Mouse (Mus musculus) CH12.LX (cell line): ENCODE measurements around the gene Plch2. TPM values are rescaled to one million over a fixed set of nuclear protein-coding genes. Genes with fewer than 3 reads are reported as not detected.

Source experiments
- DNase-seq: peaks from one replicate; pipeline ENCODE4 v3.0.0-alpha.2; 2013; ENCODE audit errors: extremely low read depth
- H3K27ac ChIP-seq: 2 replicates; pipeline ENCODE4 v1.5.1; 2012; ENCODE audit warnings: low read depth, mild to moderate bottlenecking, control low read depth, moderate library complexity; ENCODE audit not compliant: insufficient read depth
- H3K27me3 ChIP-seq: replicated peaks from 2 replicates; pipeline ENCODE3; 2012; ENCODE audit warnings: inconsistent platforms
- H3K36me3 ChIP-seq, 2 experiments: replicated peaks in 1 of 2; 2 replicates each; pipeline versions ENCODE3 to v1.6.1; 2012; ENCODE audit warnings: inconsistent platforms in 1 of 2, low read length in 1 of 2, mild to moderate bottlenecking in 1 of 2, mixed read lengths in 1 of 2, moderate library complexity in 1 of 2; ENCODE audit not compliant: control insufficient read depth in 1 of 2, insufficient read depth in 1 of 2
- H3K4me1 ChIP-seq, 2 experiments: 2 replicates each; pipeline ENCODE4 v1.6.1; 2012; ENCODE audit warnings: inconsistent platforms in 1 of 2, moderate library complexity in 1 of 2; ENCODE audit not compliant: insufficient read depth in 2 of 2, control insufficient read depth in 1 of 2
- H3K4me2 ChIP-seq: 2 replicates; pipeline ENCODE4 v1.6.1; 2012; ENCODE audit warnings: low read depth, mild to moderate bottlenecking, control low read depth; ENCODE audit not compliant: poor library complexity, insufficient read depth, severe bottlenecking
- H3K4me3 ChIP-seq, 3 experiments: fragments of 150-350 bp in 1 of 3; sonication (generic) in 1 of 3; replicated peaks in 1 of 3; 2 replicates each; pipeline versions ENCODE3 to v1.5.1; 2011 to 2012; ENCODE audit warnings: low read depth in 2 of 3, low read length in 2 of 3, mild to moderate bottlenecking in 2 of 3, moderate library complexity in 2 of 3, control low read depth in 1 of 3, improper control_type of control experiment in 1 of 3, inconsistent platforms in 1 of 3, mixed read lengths in 1 of 3; ENCODE audit not compliant: poor library complexity in 1 of 3
- H3K79me2 ChIP-seq: replicated peaks from 2 replicates; pipeline ENCODE4 v1.6.1; 2012; ENCODE audit warnings: mild to moderate bottlenecking, moderate library complexity; ENCODE audit not compliant: control insufficient read depth, poor library complexity, insufficient read depth, severe bottlenecking; ENCODE audit errors: extremely low read depth
- H3K9ac ChIP-seq: 2 replicates; pipeline ENCODE4 v1.6.1; 2012; ENCODE audit warnings: low read depth, mild to moderate bottlenecking, control low read depth, moderate library complexity; ENCODE audit not compliant: insufficient read depth
- H3K9me3 ChIP-seq: replicated peaks from 2 replicates; pipeline ENCODE3; 2012; ENCODE audit warnings: low read length, inconsistent platforms, mixed read lengths
- CHD1 ChIP-seq: IDR thresholded peaks from 2 replicates; pipeline ENCODE4 v1.6.1; 2012; ENCODE audit warnings: low read depth, low read length, improper control_type of control experiment, inconsistent platforms
- CHD2 ChIP-seq: IDR thresholded peaks from 2 replicates; pipeline ENCODE4 v1.6.1; 2011; ENCODE audit warnings: low read length, improper control_type of control experiment
- ELF1 ChIP-seq: IDR thresholded peaks from 2 replicates; pipeline ENCODE4 v1.6.1; 2014; ENCODE audit warnings: low read depth, mild to moderate bottlenecking, inconsistent platforms, low read length, improper control_type of control experiment
- EP300 ChIP-seq: IDR thresholded peaks from 2 replicates; pipeline ENCODE4 v1.6.1; 2011; ENCODE audit warnings: low read length, improper control_type of control experiment
- HCFC1 ChIP-seq: IDR thresholded peaks from 2 replicates; pipeline ENCODE4 v1.6.1; 2012; ENCODE audit warnings: low read depth, mild to moderate bottlenecking, inconsistent platforms, low read length, improper control_type of control experiment
- IRF4 ChIP-seq: IDR thresholded peaks from 2 replicates; pipeline ENCODE4 v1.6.1; 2014; ENCODE audit warnings: low read depth, mild to moderate bottlenecking, inconsistent platforms, low read length, improper control_type of control experiment
- MEF2A ChIP-seq: IDR thresholded peaks from 2 replicates; pipeline ENCODE4 v1.6.1; 2014; ENCODE audit warnings: low read depth, mild to moderate bottlenecking, inconsistent platforms, low read length, improper control_type of control experiment, borderline replicate concordance
- MXI1 ChIP-seq: IDR thresholded peaks from 2 replicates; pipeline ENCODE4 v1.6.1; 2011; ENCODE audit warnings: mild to moderate bottlenecking, low read depth, low read length, improper control_type of control experiment
- MYC ChIP-seq: IDR thresholded peaks from 2 replicates; pipeline ENCODE4 v1.6.1; 2011; ENCODE audit warnings: low read depth, mild to moderate bottlenecking, improper control_type of control experiment, low read length
- NELFE ChIP-seq: IDR thresholded peaks from 2 replicates; pipeline ENCODE4 v1.6.1; 2011; ENCODE audit warnings: low read depth, low read length, improper control_type of control experiment
- NRF1 ChIP-seq: IDR thresholded peaks from 2 replicates; pipeline ENCODE4 v1.6.1; 2014; ENCODE audit warnings: low read depth, mild to moderate bottlenecking, inconsistent platforms, low read length, improper control_type of control experiment, moderate library complexity
- POLR2A ChIP-seq: IDR thresholded peaks from 2 replicates; pipeline ENCODE4 v1.6.1; 2011; ENCODE audit warnings: low read depth, mild to moderate bottlenecking, improper control_type of control experiment, low read length
- POLR2AphosphoS2 ChIP-seq: IDR thresholded peaks from 2 replicates; pipeline ENCODE4 v1.6.1; 2011; ENCODE audit warnings: low read depth, low read length, improper control_type of control experiment
- SIN3A ChIP-seq: IDR thresholded peaks from 2 replicates; pipeline ENCODE4 v1.6.1; 2012; ENCODE audit warnings: low read length, improper control_type of control experiment, inconsistent platforms
- SMC3 ChIP-seq: IDR thresholded peaks from 2 replicates; pipeline ENCODE4 v1.6.1; 2011; ENCODE audit warnings: low read depth, low read length, improper control_type of control experiment
- TBP ChIP-seq: conservative IDR thresholded peaks from 2 replicates; pipeline ENCODE4 v1.6.1; 2011; ENCODE audit warnings: low read depth, low read length, improper control_type of control experiment
- TCF12 ChIP-seq: IDR thresholded peaks from 2 replicates; pipeline ENCODE4 v1.6.1; 2014; ENCODE audit warnings: low read depth, mild to moderate bottlenecking, inconsistent platforms, low read length, improper control_type of control experiment
- UBTF ChIP-seq: IDR thresholded peaks from 2 replicates; pipeline ENCODE4 v1.6.1; 2012; ENCODE audit warnings: low read depth, mild to moderate bottlenecking, inconsistent platforms, low read length, improper control_type of control experiment, moderate library complexity
- ZMIZ1 ChIP-seq: IDR thresholded peaks from 2 replicates; pipeline ENCODE4 v1.6.1; 2012; ENCODE audit warnings: low read depth, mild to moderate bottlenecking, inconsistent platforms, low read length, improper control_type of control experiment
- dilution Hi-C: fragments of 300-500 bp; cut with MboI; formaldehyde crosslinking; loops from 2 replicates; pipeline ENCODE4 v1.14.3; 2020; ENCODE audit warnings: low sequenced_read_pairs; ENCODE audit not compliant: extremely low pct_unique_long_range_greater_than_20kb, extremely low pct_ligation_motif_present
- in situ Hi-C: fragments of 300-500 bp; cut with MboI; formaldehyde crosslinking; loops from 3 replicates; pipeline ENCODE4 v1.14.3; 2019; ENCODE audit warnings: low sequenced_read_pairs, low pct_ligation_motif_present, low pct_unique_long_range_greater_than_20kb, mixed read lengths
- polyA plus RNA-seq: library from polyadenylated mRNA; unstranded; fragments of >175 nt; gene quantifications from 2 replicates; pipeline ENCODE4 v1.2.1, GENCODE M21; 2012; ENCODE audit warnings: low read depth; ENCODE audit not compliant: insufficient read length
- total RNA-seq, 2 experiments: library from RNA; depleted of rRNA; stranded (reverse); fragments of 300-350 nt in 1 of 2; fragments of >200 nt in 1 of 2; gene quantifications; 2 replicates each; pipeline ENCODE4 v1.2.3; 2012 to 2014

Plch2 gene
- total and polyA plus RNA-seq, 3 experiments = 0.04 to 0.47 (median 0.17) TPM

DNA sequence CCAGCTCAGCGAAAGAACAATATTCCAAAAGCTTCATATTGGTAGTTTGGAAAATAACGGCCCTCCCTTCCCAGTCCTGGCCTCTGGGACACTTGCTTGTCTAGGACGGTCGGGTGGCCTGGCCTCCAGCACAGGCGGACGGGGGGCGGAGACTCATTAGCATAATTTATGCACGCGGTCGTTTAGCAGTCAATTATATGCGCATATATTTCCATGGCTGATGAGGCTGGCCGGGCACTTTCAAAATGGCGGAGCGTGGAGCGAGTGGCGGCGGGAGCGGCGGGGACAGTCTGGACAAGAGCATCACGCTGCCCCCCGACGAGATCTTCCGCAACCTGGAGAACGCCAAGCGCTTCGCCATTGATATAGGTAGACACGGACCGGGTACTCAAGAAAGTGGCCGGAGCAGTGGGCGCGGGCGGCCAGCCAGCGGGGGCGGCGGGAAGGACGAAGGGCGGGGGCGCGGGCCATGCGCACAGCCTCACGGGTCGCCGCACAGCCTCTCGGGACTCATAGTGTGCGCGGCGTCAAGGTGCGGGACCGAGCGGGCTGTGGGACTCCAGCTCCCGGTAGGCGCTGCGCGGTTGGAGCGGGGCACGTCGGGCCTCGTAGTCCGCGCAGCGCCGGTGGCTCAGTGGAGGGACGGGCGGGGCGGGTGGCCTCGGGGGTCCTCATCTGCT lies 92.5 kb downstream of the Plch2 start, which contains the start of gene Pank4:
Pank4 (plus strand) TSS at position 223 of the 680 bp plus-strand sequence.
- peaks cover 40% of the 10 kb centered on the region for H3K27me3 ChIP-seq
- H3K4me3 ChIP-seq = peak within 1 kb of the TSS; percentile 63 to 94 (median 84)
- TF ChIP-seq SMC3 (no peak), ZMIZ1 (peak; percentile 77), POLR2AphosphoS2 (0 out of 2 replicates have a peak, but pooled peaks have one; percentile 65), ELF1 (0 out of 2 replicates have a peak, but pooled peaks have one; percentile 14), TBP (peak; percentile 78), HCFC1 (peak; percentile 79), MEF2A (peak; percentile 26; the same call in 1 of the 2 replicates), NRF1 (peak; percentile 56; the same call in 1 of the 2 replicates), MXI1 (peak; percentile 77), NELFE (peak; percentile 89), IRF4 (no peak; the same call in 1 of the 2 replicates), CHD2 (no peak), UBTF (peak; percentile 64; the same call in 1 of the 2 replicates), TCF12 (peak; percentile 96), POLR2A (peak; percentile 92), CHD1 (no peak), SIN3A (peak; percentile 60)
- H3K79me2 ChIP-seq = peaks cover 46% of the 10 kb centered on the region
- dilution Hi-C loops = no loop called here
- no peaks in the 10 kb centered on the region for H3K9me3 ChIP-seq
- in situ Hi-C loops = loop anchor here (25.0 kb wide), 1 partner anchor 273 kb away; the partner anchor contains the start of gene Faap20
- H3K36me3 ChIP-seq = peaks cover 6 to 33% of the 10 kb centered on the region in 2 experiments
- peak; percentile 91 for DNase-seq
- H3K4me1 ChIP-seq = peaks cover 24 to 63% of the 10 kb centered on the region in 2 experiments
- H3K27ac ChIP-seq = peak within 1 kb of the TSS; percentile 49
- peak within 1 kb of the TSS; percentile 65 for H3K9ac ChIP-seq
- H3K4me2 ChIP-seq = peak within 1 kb of the TSS; percentile 79

DNA sequence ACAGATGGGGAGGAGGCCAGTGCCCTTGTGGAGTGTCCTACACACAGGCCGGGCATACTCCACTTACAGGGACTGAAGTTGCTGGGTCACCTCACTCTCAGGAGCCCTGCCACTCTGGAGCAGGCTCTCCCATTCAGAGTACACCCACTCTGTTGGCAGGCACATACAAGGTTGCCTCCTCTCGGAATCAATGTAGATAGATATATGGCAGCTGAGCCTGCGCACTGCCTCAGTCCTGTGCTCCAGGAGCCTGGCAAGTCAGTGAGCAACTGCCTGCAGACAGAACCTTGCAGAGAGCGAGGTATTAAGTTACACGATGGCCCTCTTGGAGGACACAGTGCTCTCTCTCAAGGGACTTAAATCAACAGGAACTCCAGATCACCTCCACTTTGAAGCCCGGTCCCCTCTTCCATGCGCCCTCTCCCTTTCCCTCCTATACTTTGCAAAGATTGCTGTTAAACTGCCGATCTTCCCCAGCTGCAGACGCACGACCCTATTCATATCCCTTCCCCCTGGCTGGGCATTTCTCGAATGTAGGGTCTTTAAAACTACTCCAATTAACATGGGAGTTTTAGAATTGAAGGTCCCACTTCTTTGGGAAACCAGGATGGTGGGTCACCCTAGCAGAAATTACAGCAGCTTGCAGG lies 93.3 kb downstream of the Plch2 start:
- no peak overlapping the region for H3K9ac ChIP-seq
- no peak overlapping the region for H3K27ac ChIP-seq
- TF ChIP-seq SIN3A (no peak), EP300 (no peak), MYC (no peak)
- peak overlapping the region in 2 of 3 experiments; percentile 63 to 94 for H3K4me3 ChIP-seq
- peaks cover 41% of the 10 kb centered on the region for H3K79me2 ChIP-seq
- H3K4me1 ChIP-seq = peaks cover 24 to 63% of the 10 kb centered on the region in 2 experiments
- no peaks in the 10 kb centered on the region for H3K9me3 ChIP-seq
- peaks cover 4 to 27% of the 10 kb centered on the region in 2 experiments for H3K36me3 ChIP-seq
- H3K4me2 ChIP-seq = peak overlapping the region; percentile 41; the same call in 1 of the 2 replicates
- DNase-seq = no peak
- peaks cover 45% of the 10 kb centered on the region for H3K27me3 ChIP-seq
- dilution Hi-C loops = no loop called here
- in situ Hi-C loops = loop anchor here (25.0 kb wide), 1 partner anchor 274 kb away; the partner anchor contains the start of gene Faap20
